Mouse (Mus musculus) heart, postnatal 0 days (tissue): ENCODE data around the gene Bloc1s6.

Source experiments
- CTCF ChIP-seq: IDR thresholded peaks from 2 replicates; pipeline ENCODE4 v1.5.1; 2016; ENCODE audit warnings: antibody characterized with exemption, control low read depth, low read depth
- EP300 ChIP-seq: IDR thresholded peaks from 2 replicates; pipeline ENCODE4 v1.6.1; 2016; ENCODE audit warnings: antibody characterized with exemption, low read depth

DNA sequence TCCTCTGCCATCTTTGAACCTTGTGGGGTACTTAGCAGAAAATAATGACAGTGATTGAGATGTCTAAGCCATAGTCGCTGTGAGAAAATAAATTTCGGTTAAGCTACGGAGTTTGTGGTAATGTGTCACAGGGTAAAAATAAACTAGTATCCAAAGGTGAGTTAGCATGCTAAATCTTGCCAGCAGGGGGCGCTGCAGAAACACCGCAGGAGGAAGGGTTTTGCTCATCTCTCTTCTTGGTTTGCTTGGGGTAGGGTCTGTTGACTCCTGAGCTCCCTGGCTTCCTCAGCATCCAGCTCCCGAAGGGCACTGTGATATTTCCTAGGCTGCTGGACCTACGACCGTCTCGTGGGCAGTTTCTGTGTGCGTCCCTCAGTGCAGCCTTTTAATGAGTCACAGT, 12.7 kb upstream of the Bloc1s6 start:
- TF ChIP-seq CTCF (peak; percentile 55), EP300 (no peak)
